Mouse (Mus musculus) G1E (cell line): ENCODE measurements around the gene Gja5.

Source experiments
- CTCF ChIP-seq: IDR thresholded peaks from 2 replicates; pipeline ENCODE4 v1.5.1; 2012; ENCODE audit warnings: low read depth, low read length, inconsistent platforms, mixed read lengths
- GATA1 ChIP-seq: IDR thresholded peaks from 2 replicates; pipeline ENCODE4 v1.6.1; 2012; ENCODE audit warnings: borderline replicate concordance, low read length, inconsistent platforms, mixed read lengths
- GATA2 ChIP-seq: IDR thresholded peaks from 2 replicates; pipeline ENCODE4 v1.6.1; 2012; ENCODE audit warnings: low read depth, low read length, inconsistent platforms, borderline replicate concordance
- POLR2AphosphoS5 ChIP-seq: IDR thresholded peaks from 2 replicates; pipeline ENCODE4 v1.6.1; 2012; ENCODE audit warnings: low read depth, low read length, inconsistent platforms; ENCODE audit not compliant: insufficient replicate concordance
- TAL1 ChIP-seq: conservative IDR thresholded peaks from 2 replicates; pipeline ENCODE4 v1.6.1; 2012; ENCODE audit warnings: low read depth, low read length, inconsistent platforms, mixed read lengths

GRCm38 (mm10) chr3:97035558-97035957 lies 131.1 kb downstream of the Gja5 start:
- TF ChIP-seq CTCF (no peak), POLR2AphosphoS5 (no peak), GATA1 (no peak), GATA2 (no peak), TAL1 (no peak)
